Mouse (Mus musculus): Measurements from ENCODE around the gene Tmem37. TPM values are rescaled to one million over a fixed set of nuclear protein-coding genes. Genes with fewer than 3 reads are reported as not detected.

Gene Tmem37
- 1 to 10 TPM; 5.5 to 6.3 TPM for total RNA-seq (2021)
- long read RNA-seq, experiment 1, transcript Tmem37-201 (2 exons, 1,311 nt): major isoform, 15 of 16 reads
- long read RNA-seq, experiment 1, partial matches to known transcripts: 1 of 16 reads
- long read RNA-seq, experiment 1, other reads (novel, unspliced or antisense): 0 of 16 reads
- long read RNA-seq, experiment 2, transcript Tmem37-201 (2 exons, 1,311 nt): major isoform, 10 of 10 reads
- long read RNA-seq, experiment 2, partial matches to known transcripts: 0 of 10 reads
- long read RNA-seq, experiment 2, other reads (novel, unspliced or antisense): 0 of 10 reads

DNA sequence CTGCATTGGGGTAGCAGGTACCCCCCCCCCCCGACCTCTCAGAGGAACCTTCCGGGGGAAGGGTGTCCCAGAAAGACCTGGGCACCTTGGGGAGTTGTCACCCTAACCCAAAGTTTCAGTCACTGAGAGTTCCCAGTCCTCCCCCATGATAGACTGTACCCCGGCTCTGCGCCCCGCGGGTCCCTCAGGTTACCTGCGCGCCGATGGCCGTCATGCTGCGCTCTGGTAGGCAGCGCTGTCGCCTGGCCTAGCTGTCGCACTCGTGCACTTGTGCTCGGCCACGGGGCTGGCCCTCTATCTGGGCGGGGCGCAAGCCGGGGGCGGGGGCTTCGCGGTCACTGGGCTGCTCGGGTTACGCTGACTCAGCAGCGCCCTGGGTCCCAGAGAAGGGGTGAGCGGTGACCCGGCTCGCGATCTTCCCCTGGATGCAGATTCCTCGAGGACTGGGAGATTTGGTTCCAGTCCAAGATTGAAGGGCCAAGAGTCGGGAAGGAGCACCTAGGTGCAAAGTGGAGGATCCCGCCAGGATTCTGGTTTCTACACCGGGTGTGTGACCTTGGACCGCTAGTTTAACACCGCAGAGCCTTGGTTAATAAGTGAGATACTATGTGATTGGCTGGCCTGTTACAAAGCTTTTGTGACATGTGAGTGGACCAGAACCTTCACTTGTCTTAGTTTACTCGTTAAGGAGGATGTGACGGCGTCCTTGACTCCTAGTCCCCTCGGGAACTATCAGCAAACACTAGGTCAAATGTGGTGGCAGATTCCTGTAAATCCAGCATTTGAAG, at the start of gene Tmem37:
Gene Tmem37 (minus strand): TSS at position 556 of the 788 bp plus-strand sequence.
- intact Hi-C loops (cut with DNase I): no loop called here
- DNase-seq: peak; percentile 79 to 80

DNA sequence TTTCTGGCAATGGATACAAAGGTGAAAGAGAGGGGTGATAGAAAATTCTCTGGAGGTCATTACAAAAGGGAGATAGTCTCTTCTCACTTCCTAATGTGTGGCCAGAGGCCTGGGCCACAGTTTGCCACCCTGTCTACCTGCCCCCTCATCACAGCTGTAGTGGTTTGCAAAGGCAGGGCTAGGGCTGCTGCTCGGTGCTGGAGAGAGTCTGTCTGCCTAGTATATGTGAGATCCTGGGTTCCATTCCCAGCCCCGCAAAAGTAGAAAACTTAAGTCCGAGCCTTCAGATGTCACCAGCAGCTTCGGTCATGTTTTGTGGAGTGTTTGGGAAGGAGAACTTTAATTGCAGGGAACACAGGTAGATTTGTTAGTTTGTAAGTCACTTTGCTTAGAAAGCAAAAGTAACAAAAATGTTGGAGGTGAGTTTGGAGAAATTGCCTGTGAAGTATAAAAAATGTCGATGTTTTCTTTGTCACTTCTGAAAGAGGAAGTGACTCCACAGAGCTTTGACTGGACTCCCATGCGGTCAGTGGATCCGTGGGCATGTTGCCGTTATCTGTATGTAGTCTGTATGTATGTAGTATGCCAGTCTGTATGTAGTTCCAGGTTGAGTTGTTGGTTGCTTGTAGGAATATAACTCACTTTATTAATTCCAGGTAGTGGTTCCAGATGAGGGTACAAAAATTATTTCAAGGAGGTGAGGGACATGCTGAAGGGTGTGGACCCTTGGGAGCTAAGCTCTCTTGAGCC, 48.9 kb upstream of the Tmem37 start:
- no peak for DNase-seq
- intact Hi-C loops (cut with DNase I): no loop called here

DNA sequence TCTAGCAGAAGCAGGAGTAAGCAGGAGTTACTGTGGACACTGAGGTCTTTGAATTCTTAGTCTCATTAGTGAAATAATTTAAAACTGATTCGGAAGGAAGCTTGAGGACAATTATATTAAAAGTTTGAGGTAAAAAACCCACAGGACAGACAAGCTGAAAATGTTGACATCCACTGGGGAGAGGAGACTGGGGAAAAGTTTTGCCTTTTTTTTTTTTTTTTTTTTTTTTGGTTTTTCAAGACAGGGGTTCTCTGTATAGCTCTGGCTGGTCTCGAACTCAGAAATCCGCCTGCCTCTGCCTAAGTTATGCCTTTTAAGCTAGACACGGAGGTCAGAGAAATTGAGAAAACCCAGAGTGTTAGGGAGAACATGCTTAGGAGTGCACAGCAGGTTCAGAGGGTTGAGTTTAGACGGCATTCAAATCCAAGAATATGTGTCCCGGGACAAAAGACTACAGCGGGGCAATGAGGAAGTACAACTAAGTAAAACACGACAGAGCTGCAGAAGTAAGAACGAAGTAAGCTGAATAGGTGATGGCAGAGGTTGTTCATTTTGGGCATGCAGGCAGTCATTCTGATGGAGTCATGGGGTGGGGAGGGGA, 48.2 kb upstream of the Tmem37 start:
- no peak for DNase-seq
- intact Hi-C loops (cut with DNase I): no loop called here

DNA sequence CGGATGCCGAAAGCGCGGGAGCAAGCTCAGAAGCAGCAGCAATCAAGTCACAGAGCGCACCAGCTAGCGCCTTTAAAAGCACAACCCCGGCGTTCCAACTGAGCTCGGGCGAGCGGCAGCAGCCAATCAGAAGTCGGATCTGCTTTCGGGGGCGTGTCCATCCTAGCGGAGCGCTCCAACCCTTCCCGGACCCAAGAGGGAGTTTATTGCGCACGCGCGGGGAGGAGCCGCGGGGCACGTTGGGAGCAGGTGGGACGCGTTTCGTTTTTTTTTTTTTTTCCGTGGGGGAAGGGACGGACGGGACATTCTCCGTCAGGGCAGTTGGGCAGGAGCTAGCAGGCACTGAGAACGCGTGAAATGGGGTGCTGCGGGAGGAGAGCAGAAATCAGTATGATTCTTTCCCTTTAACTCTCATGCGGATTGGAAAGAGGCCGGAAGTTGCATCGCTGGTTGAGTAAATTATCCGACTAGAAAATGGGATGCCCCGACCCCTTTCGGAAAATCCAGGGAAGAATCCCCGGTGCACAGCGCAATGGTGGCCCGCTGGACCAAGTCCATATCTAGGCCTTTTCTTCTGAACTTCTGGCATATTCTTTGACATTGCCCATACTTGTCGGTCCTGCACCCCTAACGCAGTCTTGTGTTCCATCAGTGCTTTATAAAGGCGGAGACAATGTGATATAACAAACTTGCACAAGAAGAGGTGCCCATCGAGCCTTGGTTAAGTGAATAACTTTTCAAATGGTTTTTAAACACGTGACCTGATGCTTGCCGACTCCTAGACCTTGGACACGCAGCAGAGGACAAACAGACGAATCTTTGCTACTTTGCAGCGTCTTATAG, 47.3 kb upstream of the Tmem37 start, which contains the start of the genes Dbi and 3110009E18Rik:
Gene Dbi (minus strand): TSS at position 110 of the 843 bp plus-strand sequence.
Gene 3110009E18Rik (plus strand): TSS at position 219 of the 843 bp plus-strand sequence.
- intact Hi-C loops (cut with DNase I): no loop called here
- peak; percentile 98 for DNase-seq

DNA sequence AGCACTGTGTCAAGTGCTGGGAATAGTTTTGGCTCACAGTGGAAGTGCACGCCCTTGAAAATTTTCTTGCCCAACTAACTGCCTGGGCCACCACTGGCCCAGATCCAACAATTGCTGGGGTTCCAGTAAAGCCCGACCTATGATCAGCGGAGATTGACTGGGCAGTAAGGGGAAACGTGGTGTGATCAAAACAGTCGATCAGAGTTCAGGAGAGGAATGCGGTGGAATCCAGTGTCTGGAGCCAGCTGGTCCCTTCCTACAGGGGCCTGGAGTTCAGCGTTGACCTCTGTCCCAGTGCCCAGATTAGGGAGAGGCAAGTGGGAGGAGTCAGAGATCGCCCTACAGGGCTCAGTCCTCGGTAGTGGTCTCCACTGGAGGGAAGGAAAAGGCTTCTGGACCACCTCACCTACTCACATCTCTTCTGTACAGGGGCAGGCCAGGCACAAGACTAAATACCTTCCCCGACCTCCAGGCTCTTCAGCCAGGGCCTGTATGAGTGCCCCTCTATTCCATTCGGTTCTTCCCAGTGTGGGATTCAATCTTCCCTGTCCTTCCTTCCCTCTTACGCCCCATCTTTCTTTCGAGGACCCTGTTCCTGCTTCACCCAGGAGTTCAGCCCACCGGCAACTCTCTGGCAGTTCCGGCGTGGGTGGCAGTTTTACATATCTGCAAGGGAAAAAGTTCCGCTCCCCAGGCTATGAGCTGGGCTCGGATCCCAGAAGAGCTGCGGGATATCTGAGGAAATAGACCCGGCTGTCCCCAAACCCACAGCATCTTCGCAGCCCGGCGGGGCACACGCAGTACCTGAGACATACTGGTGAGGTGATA, 46.5 kb upstream of the Tmem37 start:
- intact Hi-C loops (cut with DNase I): no loop called here
- peak; percentile 46 to 70 for DNase-seq

DNA sequence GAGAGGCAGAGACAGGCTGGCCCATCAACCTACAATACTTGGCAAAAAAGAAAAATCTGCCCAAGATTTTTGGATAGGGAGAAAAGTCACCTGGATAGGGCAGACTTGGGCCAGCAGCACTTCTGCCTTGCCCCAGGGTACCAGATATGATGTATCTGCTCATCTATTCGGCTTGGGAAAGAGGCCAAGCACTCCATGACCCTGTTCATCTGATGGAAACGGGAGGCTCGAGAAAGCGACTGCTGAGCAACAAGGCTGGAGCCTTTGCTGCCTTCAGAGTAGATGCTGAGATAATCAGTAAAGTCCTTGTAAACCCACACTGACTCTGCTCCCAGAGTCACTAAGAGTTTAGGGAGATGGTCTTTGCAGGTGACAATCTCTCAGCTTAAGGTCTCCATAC, 45.5 kb upstream of the Tmem37 start:
- DNase-seq: no peak
- intact Hi-C loops (cut with DNase I): no loop called here

DNA sequence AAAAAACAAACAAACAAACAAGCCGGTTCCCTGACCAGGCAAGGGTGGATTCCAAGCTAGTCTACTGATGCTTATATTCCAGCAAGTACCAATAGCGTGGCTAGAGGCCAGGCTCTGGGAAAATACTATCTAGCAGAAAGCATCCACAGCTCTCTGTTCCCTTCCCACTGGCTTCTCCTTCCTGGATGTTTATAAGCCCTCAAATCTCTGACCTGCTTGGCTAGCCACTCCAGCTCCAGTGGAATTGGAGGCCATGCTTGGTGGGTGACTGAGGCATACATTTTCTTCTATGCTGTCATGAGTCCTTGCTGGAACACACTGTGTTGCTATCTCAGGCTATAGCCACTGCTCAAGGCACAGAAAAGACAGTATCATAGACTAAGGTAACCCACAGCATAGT, 45.0 kb upstream of the Tmem37 start:
- no peak for DNase-seq
- intact Hi-C loops (cut with DNase I): no loop called here

DNA sequence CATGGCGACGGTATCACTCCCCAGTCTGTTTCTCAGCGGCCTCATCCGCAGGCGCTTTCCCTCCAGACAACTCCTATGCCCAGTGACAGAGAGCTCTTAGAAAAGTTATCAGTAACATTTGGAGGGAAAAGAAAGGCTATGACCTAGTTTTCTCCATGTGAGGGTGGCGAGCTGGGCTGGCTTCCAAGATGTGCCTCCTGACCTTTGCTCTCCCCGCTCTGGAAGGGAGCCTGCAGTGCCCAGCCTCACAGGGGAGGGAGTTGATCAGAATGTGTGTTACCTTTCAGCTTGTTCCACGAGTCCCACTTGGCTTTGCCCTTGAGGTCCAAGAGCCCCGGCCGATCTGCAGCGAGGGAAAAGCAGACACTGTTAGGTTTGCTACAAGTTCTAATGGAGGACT, 42.2 kb upstream of the Tmem37 start:
- intact Hi-C loops (cut with DNase I): no loop called here
- peak; percentile 21 to 25 for DNase-seq

DNA sequence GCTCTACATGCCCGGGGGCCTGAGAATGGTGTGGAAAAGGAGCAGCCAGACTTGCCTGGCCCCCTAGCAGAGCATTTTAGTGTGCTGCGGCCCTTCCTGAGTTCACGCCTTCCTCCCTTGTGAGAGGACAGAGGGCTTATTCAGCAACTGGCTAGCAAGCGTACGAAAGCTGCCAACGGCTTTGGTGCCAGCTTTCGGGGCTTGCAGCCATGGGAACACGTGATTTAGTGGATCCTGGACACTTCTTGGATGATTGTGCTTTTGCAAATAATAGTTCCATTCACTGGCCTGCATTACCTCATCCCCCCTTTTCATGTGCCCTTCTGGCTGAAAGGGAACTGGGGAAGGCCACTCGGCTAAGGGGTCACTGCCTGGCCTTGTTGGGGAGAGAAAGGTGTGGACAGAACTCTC, 41.8 kb upstream of the Tmem37 start:
- peak; percentile 66 to 86 for DNase-seq
- intact Hi-C loops (cut with DNase I): no loop called here

DNA sequence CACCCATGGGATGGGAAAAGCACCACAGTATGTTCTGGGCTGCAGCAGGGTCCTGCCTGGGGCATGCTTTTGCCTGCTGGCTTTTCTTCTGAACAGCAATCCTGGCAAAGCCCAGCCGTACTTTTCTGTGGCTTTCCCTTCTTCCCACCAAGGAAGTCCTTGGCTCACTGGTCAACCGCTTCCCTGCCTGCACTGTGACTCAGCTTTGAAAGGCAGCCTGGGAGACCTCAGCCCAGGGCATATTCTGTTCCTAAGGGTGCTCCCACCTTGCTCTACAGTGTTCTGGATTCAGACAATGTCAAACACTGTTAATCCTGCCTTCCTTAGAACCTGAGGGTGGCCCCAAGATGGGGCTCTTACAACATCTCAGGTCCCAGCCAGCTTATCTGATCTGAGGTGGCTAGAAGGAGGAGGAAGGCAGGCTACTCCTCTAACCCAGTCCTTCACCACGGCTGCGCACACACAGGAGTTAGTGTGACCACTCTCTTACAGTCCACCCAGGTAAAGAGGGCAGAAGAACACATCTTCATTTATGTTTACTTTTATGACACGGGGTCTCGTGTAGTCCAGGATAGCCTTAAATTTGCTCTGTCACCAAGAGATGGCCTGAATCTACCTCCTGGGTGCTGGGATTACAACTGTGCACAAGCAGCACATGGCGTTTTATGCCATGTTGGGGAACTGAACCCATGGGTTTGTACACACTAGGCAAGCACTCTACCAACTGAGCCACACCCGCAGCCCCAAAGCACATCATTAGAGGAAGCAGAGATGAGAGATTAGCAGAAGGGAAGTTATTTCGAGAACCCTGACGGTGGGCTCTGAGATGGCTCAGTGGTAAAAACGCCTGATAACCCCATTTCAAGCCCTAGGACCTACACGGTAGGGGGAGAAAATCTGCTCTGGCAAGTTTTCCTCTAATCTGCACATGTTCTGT, 38.6 kb upstream of the Tmem37 start:
- no peak for DNase-seq

DNA sequence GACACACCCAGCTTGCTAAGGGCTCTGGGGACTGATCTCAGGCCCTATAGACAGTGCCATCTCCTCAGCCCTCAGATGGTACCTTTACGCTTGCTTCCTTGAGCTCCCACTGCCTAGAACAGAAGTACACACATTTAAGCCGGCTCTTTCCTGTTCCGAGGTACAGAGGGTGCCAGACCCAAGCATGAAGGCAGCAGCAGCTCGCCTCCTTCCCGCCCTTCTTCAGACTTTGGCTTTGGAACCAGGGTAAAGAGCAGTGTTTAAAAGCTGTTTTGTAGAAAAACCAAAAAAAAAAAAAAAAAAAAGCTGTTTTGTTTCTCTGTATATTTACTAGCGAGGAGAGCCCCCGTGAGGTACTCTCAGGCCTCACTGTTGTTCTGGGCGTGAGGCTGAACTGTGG, 37.9 kb upstream of the Tmem37 start:
- intact Hi-C loops (cut with DNase I): no loop called here
- DNase-seq: no peak

More for the DNA sequence above, 38.6 kb upstream of the Tmem37 start:
- intact Hi-C loops (cut with DNase I): no loop called here

DNA sequence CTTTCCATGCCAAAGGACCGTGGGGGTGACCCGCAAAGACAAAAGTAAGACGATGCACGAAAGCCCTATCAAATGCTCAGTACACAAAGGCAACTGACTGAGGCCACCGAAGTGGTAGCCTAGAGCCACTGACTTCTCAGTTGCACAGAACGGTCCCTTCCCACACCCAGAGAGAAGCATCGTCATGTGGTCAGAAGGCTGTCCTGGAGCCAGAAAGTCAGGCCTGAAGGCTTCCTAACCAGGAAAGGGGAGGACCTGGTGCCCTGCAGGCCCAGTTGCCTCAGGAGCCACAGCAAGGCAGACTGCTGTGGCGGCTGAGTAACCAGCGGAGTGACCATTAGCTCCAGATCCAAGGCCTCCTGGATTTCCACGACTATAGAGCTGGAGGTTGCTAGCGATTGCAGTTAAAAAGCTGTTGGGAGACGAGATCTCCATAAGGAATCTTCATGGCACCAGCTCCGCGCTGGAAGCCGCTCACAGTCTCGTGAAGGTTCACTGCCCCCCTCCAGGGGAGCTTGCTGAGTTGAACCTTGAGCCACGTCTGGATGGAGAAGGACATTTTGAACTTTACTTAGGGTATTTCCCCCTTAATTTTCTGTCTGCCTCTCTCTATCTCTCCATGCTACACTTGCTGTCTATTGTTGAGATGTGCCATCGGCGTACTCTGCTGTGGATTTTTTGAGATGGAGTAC, 36.0 kb upstream of the Tmem37 start:
- DNase-seq: no peak
- intact Hi-C loops (cut with DNase I): no loop called here

DNA sequence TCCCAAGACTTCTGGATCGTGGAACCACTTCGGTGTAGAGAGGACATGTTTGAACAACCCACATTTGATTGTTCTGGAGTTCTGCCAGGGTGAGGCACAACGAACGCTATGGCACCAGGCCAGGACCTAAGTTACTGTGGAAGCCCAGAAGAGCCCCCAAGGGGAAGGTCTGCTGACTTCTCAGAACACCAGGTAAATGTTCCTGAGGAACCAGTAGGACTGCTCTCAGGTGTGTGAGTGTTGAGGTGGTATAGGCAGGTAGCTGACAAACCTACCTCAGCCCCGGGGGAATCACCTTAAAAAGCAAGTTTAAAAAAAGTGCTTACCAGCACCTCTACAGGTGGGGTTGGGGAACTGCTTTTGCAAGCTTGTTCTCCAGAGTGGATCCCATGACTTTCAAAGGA, 31.7 kb upstream of the Tmem37 start:
- intact Hi-C loops (cut with DNase I): no loop called here

DNA sequence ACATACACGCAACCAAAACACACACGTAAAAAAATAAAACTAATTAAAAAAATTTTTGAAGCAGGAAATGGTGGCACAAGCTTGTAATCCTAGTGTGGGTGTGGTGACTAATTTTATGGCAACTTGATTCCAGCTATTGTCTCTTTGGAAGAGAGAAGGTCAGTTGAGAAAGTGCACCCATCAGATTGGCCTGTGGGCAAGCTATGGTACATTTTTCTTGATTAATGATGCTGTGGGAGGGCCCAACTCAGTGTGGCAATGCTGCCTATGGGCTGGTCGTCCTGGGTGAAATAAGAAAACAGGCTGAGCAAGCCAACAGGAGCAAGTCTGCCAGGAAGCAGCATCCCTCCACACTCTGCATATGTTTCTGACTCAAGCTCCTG, 27.3 kb upstream of the Tmem37 start:
- intact Hi-C loops (cut with DNase I): no loop called here
- DNase-seq: no peak

More for the DNA sequence above, 31.7 kb upstream of the Tmem37 start:
- no peak for DNase-seq

DNA sequence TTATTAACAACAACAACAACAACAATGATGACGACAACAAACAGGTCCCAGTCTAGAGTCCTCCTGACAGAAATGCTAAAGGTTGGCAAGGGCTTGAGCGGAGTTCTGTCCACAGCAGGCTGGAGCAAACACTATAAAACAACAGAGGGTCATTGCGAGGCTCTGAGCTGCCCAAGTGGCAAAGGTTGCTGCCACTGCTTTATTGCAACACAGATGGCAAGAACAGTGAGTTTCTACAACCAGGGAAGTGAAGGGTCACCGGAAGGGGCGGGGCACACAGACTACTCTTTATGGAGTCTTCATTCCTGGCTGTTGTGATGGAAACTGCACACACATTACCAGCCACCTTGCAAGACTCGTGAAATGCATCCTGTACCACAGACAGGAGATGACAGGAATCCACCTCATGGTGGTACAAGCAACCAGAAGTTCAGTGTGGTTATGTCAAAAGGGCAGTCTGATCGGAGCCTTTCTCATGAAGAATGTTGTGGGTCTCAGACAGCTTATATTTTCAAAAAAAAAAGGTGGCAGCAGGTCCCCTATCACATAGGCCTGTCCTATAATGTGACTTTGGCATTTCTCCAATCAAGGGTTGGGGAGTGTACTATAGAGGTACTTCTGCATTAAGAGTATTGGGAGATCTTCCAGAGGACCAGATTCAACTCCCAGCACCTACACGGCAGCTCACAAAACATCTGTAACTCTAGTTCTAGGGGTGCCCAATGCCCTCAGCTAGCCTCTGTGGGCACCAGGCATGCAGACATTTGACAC, 26.8 kb upstream of the Tmem37 start:
- intact Hi-C loops (cut with DNase I): no loop called here

DNA sequence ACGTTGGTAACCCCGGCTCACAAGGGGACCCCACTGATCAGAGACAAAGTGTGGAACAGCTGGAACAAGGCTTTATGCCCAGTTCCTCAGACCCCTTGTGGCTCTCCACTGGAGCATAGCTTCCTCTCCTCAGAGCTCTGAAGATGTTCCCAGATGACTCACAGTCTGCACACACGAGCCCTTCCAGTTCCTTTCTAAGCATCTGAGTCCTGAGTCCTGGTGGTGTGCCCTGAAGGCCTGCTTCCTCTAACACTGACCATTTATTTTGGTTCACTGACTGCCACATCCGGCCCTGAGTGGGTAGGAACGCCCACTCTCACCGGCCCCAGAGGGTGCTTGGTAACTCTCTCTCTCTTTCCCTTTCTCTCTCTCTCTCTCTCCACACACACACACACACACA, 25.6 kb upstream of the Tmem37 start:
- intact Hi-C loops (cut with DNase I): loop anchor here (2.0 to 10.0 kb wide), 3 partner anchors 55 to 453 kb away; no protein-coding TSS in a partner anchor
- DNase-seq: no peak

More for the DNA sequence above, 26.8 kb upstream of the Tmem37 start:
- DNase-seq: no peak
